Mouse (Mus musculus): ENCODE results near the gene Umps.

DNA sequence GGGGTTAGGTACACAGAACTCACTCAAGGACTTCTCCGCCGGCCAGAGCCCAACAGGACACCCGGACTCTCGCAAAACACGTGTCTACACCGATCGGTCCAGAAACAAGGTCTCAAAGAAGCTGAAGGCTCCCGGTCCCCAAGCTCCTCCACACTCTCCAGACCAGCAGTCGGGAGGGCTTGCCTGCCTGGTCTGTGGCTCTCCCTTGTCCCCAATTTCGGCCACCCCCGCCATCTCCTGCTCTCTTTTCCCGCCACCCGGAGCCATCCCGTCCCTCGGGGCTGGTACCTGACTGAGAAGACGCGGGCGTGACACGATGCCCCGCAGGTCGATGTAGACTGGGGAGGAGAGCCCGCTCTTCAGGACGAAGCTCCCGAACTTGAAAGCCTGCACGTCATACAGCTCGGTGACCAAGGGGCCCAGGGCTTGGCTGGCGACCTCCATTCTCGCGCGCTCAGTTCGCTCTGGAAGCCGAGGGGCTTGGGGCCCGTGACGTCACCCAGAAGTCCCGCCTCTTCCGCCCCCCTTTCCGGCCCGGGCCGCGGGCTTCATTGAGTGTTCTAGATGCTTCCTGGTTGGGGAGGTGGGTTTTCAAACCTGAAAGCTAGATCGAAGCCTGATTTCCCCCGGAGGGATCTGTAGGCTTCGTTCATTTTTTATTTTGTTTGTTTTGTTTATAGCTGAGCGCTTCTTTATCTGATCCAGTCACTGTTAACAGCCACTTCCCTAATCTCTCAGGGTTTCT lies at the start of gene Umps:
- TF ChIP-seq EP300 (IDR thresholded peaks at IDR 0.05; ENCODE audit: low read length) = no peak
- TF ChIP-seq ZC3H11A (IDR thresholded peaks at IDR 0.05; ENCODE audit: low read depth, low read length) = no peak
- TF ChIP-seq PAX5 (IDR thresholded peaks at IDR 0.05; ENCODE audit: low read length) = no peak
- peak; percentile 90 for TF ChIP-seq POLR2AphosphoS2 (IDR thresholded peaks at IDR 0.05; ENCODE audit: low read depth, low read length)
- TF ChIP-seq USF2 (conservative IDR thresholded peaks at IDR 0.05; ENCODE audit: low read depth, low read length) = no peak
- TF ChIP-seq MXI1 (IDR thresholded peaks at IDR 0.05; ENCODE audit: low read depth, low read length) = peak; percentile 98
- peak; percentile 92 for TF ChIP-seq SIN3A (IDR thresholded peaks at IDR 0.05; ENCODE audit: low read length)
- peak; percentile 81 for TF ChIP-seq HCFC1 (IDR thresholded peaks at IDR 0.05; ENCODE audit: low read depth, low read length)
- no peak for TF ChIP-seq CTCF (conservative IDR thresholded peaks at IDR 0.05 in 1 of 2, IDR thresholded peaks at IDR 0.05 in 1 of 2; ENCODE audit: low read depth in 2 of 2, low read length in 2 of 2)
